Mouse (Mus musculus) hindbrain, postnatal 0 days (tissue): ENCODE data around the gene Selenoo. TPM values are rescaled to one million over a fixed set of nuclear protein-coding genes. Genes with fewer than 3 reads are reported as not detected.

Experiments
- ATAC-seq: fragments of 200-750 bp; cut with Nextera tagmentation; 2 replicates; pipeline ENCODE4 v1.8.0; 2017; ENCODE audit warnings: mild to moderate bottlenecking, moderate TSS enrichment, moderate library complexity
- DNase-seq: peaks from one replicate; pipeline ENCODE4 v3.0.0-alpha.2; 2015; ENCODE audit warnings: low spot score
- H3K27ac ChIP-seq: fragments of 300-500 bp; sonication (generic); 2 replicates; pipeline ENCODE4 v1.5.1; 2014; ENCODE audit warnings: mild to moderate bottlenecking
- H3K27me3 ChIP-seq: fragments of 300-500 bp; sonication (generic); 2 replicates; pipeline ENCODE4 v1.6.1; 2014; ENCODE audit warnings: low read length, mixed read lengths; ENCODE audit not compliant: insufficient read depth
- H3K36me3 ChIP-seq: fragments of 300-500 bp; sonication (generic); 2 replicates; pipeline ENCODE4 v1.6.1; 2014; ENCODE audit warnings: low read length, mixed read lengths; ENCODE audit not compliant: insufficient read depth
- H3K4me1 ChIP-seq: fragments of 300-500 bp; sonication (generic); 2 replicates; pipeline ENCODE4 v1.6.1; 2014; ENCODE audit warnings: antibody characterized with exemption, low read length, mixed read lengths; ENCODE audit not compliant: insufficient read depth
- H3K4me2 ChIP-seq: fragments of 300-500 bp; sonication (generic); 2 replicates; pipeline ENCODE4 v1.6.1; 2014; ENCODE audit warnings: low read depth, mild to moderate bottlenecking, low read length, moderate library complexity, mixed read lengths
- H3K4me3 ChIP-seq: fragments of 300-500 bp; sonication (generic); 2 replicates; pipeline ENCODE4 v1.5.1; 2014; ENCODE audit warnings: low read length
- H3K9ac ChIP-seq: fragments of 300-500 bp; sonication (generic); replicated peaks from 2 replicates; pipeline ENCODE4 v1.6.1; 2014; ENCODE audit warnings: mild to moderate bottlenecking, low read length, moderate library complexity, mixed read lengths
- H3K9me3 ChIP-seq: fragments of 300-500 bp; sonication (generic); 2 replicates; pipeline ENCODE4 v1.6.1; 2016; ENCODE audit warnings: low read length, mixed read lengths
- CTCF ChIP-seq: IDR thresholded peaks from 2 replicates; pipeline ENCODE4 v1.5.1; 2016; ENCODE audit warnings: antibody characterized with exemption, control low read depth, low read depth
- WGBS: fragments of 180-500 bp; shearing (Covaris S2); extraction: QIAGEN DNeasy Blood & Tissue Kit; methylation state at CpG from one replicate; pipeline ENCODE4 v1.1.7; 2014; 5-methylcytosine and 5-hydroxymethylcytosine counted together
- polyA plus RNA-seq: library from polyadenylated mRNA; unstranded; fragments of >200 nt; fragmentation: Nextera tagmentation; extraction: Ambion mirVana; gene quantifications from 2 replicates; pipeline ENCODE4 v1.2.1, GENCODE M21; 2015
- total RNA-seq: library from RNA; depleted of rRNA; stranded (reverse); fragments of >200 nt; gene quantifications from 2 replicates; pipeline ENCODE4 v1.2.3, GENCODE M21; 2014

The Selenoo gene
- total and polyA plus RNA-seq, 2 experiments from 2014 or later: 20.4 to 50.1 TPM

DNA sequence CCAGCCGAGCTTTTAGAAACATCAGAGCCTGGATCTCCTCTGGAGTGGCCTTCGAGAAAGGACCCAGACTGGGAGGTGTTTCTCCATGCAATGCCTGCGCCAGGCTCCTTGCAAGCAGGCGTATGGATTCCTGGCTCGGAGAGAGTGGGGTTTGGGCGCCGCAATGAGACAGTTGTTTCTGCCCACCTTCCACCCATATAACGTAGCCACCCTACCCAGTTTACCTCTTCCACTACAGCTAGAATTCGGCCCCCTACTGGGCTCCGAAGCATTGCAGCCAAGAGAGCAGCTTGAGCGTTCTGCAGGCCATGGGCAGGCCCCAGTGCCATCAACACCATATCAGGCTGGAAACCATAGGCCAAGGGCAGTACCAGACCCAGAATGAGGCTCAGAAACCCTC lies 34.7 kb downstream of the Selenoo start:
- Histone ChIP-seq H3K4me1 (peaks cover 29% of the 10 kb centered on the region), H3K36me3 (no peaks in the 10 kb centered on the region), H3K9me3 (no peaks in the 10 kb centered on the region), H3K9ac (peak overlapping the region; percentile 83), H3K27me3 (no peaks in the 10 kb centered on the region), H3K27ac (peak overlapping the region; percentile 93), H3K4me3 (peak overlapping the region; percentile 69), H3K4me2 (peak overlapping the region; percentile 85)
- ATAC-seq (peak; percentile 34; the same call in 1 of the 2 replicates), DNase-seq (peak; percentile 74)
- peak; percentile 62 for TF ChIP-seq CTCF
- WGBS: 30% methylated on average over 11 of the region's 11 CpGs

DNA sequence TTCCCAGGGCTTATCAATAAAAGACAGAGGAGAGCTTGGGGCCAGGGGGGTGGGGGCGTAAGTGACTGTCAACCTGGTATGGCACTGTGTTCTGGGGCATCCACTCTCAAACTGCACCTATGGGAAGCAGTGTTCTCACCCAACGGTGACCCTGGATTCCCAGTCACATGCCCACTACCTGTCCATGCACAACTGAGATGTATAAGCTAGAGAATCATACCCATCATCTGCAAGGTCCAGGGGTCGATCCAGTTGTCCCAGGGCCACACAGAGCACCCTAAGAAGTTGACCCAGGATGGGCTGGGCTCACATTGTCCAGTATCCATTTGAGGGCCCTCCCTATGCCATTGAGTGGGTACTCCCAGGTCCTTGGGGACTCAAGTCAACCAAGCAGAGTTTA lies 35.4 kb downstream of the Selenoo start:
- Histone ChIP-seq H3K27me3 (no peaks in the 10 kb centered on the region), H3K4me1 (peaks cover 33% of the 10 kb centered on the region), H3K9ac (peak overlapping the region; percentile 83; the same call in 1 of the 2 replicates), H3K9me3 (no peaks in the 10 kb centered on the region), H3K27ac (peak overlapping the region; percentile 93; the same call in 1 of the 2 replicates), H3K36me3 (no peaks in the 10 kb centered on the region), H3K4me2 (no peak overlapping the region), H3K4me3 (no peak overlapping the region)
- TF ChIP-seq CTCF: no peak
- ATAC-seq (no peak), DNase-seq (no peak)
- WGBS: 91% methylated on average over 3 of the region's 3 CpGs

DNA sequence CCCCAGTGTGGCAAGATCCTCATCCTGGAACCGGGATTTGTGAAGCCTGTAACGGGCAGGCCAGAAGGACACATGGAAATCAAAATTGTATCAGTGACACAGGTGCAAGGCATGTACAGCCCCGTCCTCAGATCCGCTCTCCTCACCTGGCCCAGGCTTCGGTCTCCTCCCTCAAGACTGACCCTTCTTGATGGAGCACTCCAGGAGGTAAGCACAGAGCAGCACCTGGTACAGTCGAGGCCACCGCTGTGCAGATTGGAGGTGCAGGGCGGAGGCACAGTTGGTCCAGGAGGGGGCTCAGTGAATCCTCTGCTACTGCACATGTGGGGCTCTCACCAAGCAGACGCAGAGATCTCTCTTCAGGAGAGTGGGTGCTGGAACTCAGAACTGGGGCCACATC lies 36.5 kb downstream of the Selenoo start:
- H3K4me3 ChIP-seq: no peak overlapping the region
- TF ChIP-seq CTCF: no peak
- WGBS: 98% methylated on average over 9 of the region's 9 CpGs
- ATAC-seq (no peak), DNase-seq (no peak)
- H3K27me3 ChIP-seq: no peaks in the 10 kb centered on the region
- no peaks in the 10 kb centered on the region for H3K36me3 ChIP-seq
- H3K4me2 ChIP-seq: no peak overlapping the region
- H3K4me1 ChIP-seq: peaks cover 33% of the 10 kb centered on the region
- H3K9me3 ChIP-seq: no peaks in the 10 kb centered on the region
- H3K9ac ChIP-seq: no peak overlapping the region
- no peak overlapping the region for H3K27ac ChIP-seq

DNA sequence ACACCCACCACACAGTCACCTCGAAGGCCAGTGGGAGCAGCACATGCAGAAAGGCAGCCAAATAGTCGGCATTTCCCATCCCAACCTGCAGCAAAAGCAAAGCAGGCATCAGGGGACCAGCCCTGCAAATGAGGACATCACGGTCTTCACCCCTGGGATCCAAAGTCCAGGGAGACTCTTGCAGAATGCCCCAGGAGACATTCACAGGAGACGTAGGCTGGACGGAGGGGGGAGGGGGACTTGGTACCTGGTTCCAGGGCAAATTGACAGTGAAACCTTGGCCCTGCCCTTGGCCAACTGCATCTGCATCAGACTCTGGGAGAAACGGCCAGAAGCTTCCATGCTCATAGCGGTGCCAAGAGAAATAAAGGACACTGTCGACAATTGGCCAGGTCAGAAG lies 37.7 kb downstream of the Selenoo start:
- Histone ChIP-seq H3K9me3 (no peaks in the 10 kb centered on the region), H3K4me2 (no peak overlapping the region), H3K4me3 (no peak overlapping the region), H3K36me3 (no peaks in the 10 kb centered on the region), H3K4me1 (peaks cover 23% of the 10 kb centered on the region), H3K9ac (no peak overlapping the region), H3K27me3 (no peaks in the 10 kb centered on the region), H3K27ac (no peak overlapping the region)
- TF ChIP-seq CTCF: no peak
- ATAC-seq (no peak), DNase-seq (no peak)
- WGBS: 86% methylated on average over 8 of the region's 8 CpGs

DNA sequence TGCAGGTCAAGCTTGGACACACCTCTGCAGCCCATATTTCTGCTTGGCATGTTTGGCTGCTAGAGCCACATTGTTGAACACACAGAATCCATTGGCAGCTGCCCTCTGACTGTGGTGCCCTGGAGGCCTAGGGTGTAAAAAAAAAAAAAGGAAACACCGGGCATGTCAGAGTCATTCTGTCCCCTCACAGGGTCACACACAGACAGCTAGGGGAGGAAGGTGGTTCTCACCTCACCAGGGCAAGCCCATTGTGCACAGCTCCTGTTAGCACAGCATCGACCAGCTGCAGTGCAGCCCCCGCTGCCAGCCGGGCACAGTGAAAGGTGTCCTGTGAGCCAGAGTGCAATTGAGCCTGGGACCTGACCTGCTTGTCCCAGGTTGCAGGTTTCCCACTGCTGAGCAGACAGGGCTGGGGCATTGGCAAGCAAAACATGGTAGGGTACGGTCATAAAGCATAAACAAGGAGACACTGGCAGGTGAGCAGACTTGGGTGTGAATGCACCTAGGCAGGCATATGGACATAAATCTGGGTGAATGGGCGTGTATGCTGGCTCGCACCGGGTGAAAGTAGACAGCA lies 38.6 kb downstream of the Selenoo start:
- Histone ChIP-seq H3K9ac (peak overlapping the region; percentile 63; the same call in 1 of the 2 replicates), H3K4me2 (peak overlapping the region; percentile 78), H3K36me3 (no peaks in the 10 kb centered on the region), H3K4me3 (peak overlapping the region; percentile 58), H3K27ac (peak overlapping the region; percentile 76; the same call in 1 of the 2 replicates), H3K9me3 (no peaks in the 10 kb centered on the region), H3K4me1 (peaks cover 16% of the 10 kb centered on the region), H3K27me3 (no peaks in the 10 kb centered on the region)
- TF ChIP-seq CTCF: no peak
- WGBS: 81% methylated on average over 8 of the region's 8 CpGs
- no peak for ATAC-seq
- DNase-seq: no peak

GRCm38 (mm10) chr15:89128382-89129350 lies 39.8 kb downstream of the Selenoo start, which contains the start of gene Hdac10:
Gene Hdac10 (minus strand): TSS chr15:89128700.
- H3K4me3 ChIP-seq: peak within 1 kb of the TSS; percentile 58
- 3% methylated on average over 36 of the region's 36 CpGs for WGBS
- DNase-seq (peak; percentile 91), ATAC-seq (peak; percentile 91)
- peak; percentile 95 for TF ChIP-seq CTCF
- no peaks in the 10 kb centered on the region for H3K9me3 ChIP-seq
- H3K36me3 ChIP-seq: no peaks in the 10 kb centered on the region
- peak within 1 kb of the TSS; percentile 63 for H3K9ac ChIP-seq
- peaks cover 13% of the 10 kb centered on the region for H3K4me1 ChIP-seq
- H3K4me2 ChIP-seq: peak within 1 kb of the TSS; percentile 78
- H3K27ac ChIP-seq: peak within 1 kb of the TSS; percentile 76
- no peaks in the 10 kb centered on the region for H3K27me3 ChIP-seq
